Mouse (Mus musculus) thymus, adult 2 months (tissue): ENCODE measurements at regions not wholly inside any gene's neighbourhood (a gene's known extent, or its start where the extent isn't known, plus 50 kb on each side); places are given as distances from the start of the nearest gene placed in this dataset.
"Not testable (repeated sequence)": the region's sequence is repeated elsewhere in the genome, so short reads cannot be mapped to it uniquely, and the experiment has no call there.

Experiments
- DNase-seq: peaks from one replicate; pipeline ENCODE4 v3.0.0; 2021
- H3K27ac ChIP-seq: fragments of 200-500 bp; 2 replicates; pipeline ENCODE4 v1.5.1; 2012; ENCODE audit warnings: low read length, control low read depth; ENCODE audit not compliant: control insufficient read depth, insufficient read depth
- H3K27me3 ChIP-seq: fragments of 200-500 bp; 2 replicates; pipeline ENCODE4 v1.6.1; 2012; ENCODE audit warnings: mild to moderate bottlenecking, low read length, moderate library complexity, mixed read lengths; ENCODE audit not compliant: control insufficient read depth, insufficient read depth
- H3K36me3 ChIP-seq: fragments of 200-500 bp; 2 replicates; pipeline ENCODE4 v1.6.1; 2012; ENCODE audit warnings: mild to moderate bottlenecking, low read length, moderate library complexity; ENCODE audit not compliant: control insufficient read depth, insufficient read depth
- H3K4me1 ChIP-seq: fragments of 200-500 bp; replicated peaks from 2 replicates; pipeline ENCODE4 v1.6.1; 2012; ENCODE audit warnings: low read length; ENCODE audit not compliant: control insufficient read depth, insufficient read depth
- H3K4me3 ChIP-seq: fragments of 200-500 bp; 2 replicates; pipeline ENCODE4 v1.5.1; 2012; ENCODE audit warnings: mild to moderate bottlenecking, low read length, control low read depth, moderate library complexity; ENCODE audit not compliant: control insufficient read depth, insufficient read depth
- CTCF ChIP-seq: fragments of 200-500 bp; IDR thresholded peaks from 2 replicates; pipeline ENCODE4 v1.5.1; 2012; ENCODE audit warnings: mild to moderate bottlenecking, control low read depth, low read length, moderate library complexity, borderline replicate concordance; ENCODE audit not compliant: control insufficient read depth, poor library complexity, insufficient read depth; ENCODE audit errors: extremely low read depth
- POLR2A ChIP-seq: fragments of 200-500 bp; IDR thresholded peaks from 2 replicates; pipeline ENCODE4 v1.6.1; 2012; ENCODE audit warnings: mild to moderate bottlenecking, low read length, control low read depth, moderate library complexity; ENCODE audit not compliant: control insufficient read depth, poor library complexity, insufficient read depth; ENCODE audit errors: extremely low read depth
- WGBS: fragments of 180-500 bp; shearing (Covaris S2); methylation state at CpG from one replicate; pipeline ENCODE4 v1.1.7; 2018; 5-methylcytosine and 5-hydroxymethylcytosine counted together

DNA sequence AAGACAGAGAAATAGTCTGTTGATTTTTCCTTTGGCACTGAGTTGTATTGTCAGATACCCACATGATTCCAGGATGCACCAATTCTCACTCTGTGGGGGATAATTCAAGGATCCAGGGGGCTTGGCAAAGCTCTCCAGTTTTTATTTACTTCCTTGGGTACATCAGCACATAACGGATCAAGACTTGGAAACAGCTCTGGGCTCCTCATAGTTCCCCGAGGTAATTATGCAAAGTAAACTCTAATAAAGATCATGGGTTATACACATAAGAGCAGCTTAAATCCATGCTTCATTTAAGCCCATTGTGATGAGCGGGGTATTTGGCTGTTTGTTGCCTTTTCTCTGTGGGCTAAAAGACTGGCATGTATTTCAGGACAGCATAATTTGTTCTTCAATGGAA, 332.6 kb downstream of the Tdrd3 start:
- Histone ChIP-seq H3K36me3 (no peaks in the 10 kb centered on the region), H3K27ac (no peak overlapping the region), H3K4me1 (no peaks in the 10 kb centered on the region), H3K4me3 (no peak overlapping the region), H3K27me3 (no peaks in the 10 kb centered on the region)
- no peak for DNase-seq
- 91% methylated on average over 3 of the region's 3 CpGs for WGBS
- TF ChIP-seq CTCF (no peak), POLR2A (no peak)

DNA sequence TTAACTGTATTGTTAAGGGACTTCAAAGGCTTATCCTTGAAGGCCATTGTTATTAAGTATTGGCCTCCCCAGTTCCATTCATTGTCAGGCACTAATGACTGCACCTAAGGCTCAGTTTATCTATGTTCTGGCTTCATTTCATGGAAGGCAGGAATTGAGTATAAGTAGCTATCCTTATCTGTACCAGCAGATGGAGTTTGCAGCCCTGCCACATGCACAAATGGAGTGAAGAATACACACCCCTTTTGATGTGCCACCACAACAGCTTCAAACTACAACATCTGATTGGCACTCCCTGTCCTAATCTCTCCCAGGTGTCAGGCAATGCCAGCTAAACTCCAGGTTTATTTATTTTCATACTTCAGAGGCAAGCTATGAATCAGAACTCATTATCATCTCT, 333.3 kb downstream of the Tdrd3 start:
- no peak for DNase-seq
- TF ChIP-seq CTCF, result no peak
- TF ChIP-seq POLR2A, result no peak
- Histone ChIP-seq H3K4me3 (no peak overlapping the region), H3K36me3 (no peaks in the 10 kb centered on the region), H3K4me1 (no peaks in the 10 kb centered on the region), H3K27me3 (no peaks in the 10 kb centered on the region), H3K27ac (no peak overlapping the region)

DNA sequence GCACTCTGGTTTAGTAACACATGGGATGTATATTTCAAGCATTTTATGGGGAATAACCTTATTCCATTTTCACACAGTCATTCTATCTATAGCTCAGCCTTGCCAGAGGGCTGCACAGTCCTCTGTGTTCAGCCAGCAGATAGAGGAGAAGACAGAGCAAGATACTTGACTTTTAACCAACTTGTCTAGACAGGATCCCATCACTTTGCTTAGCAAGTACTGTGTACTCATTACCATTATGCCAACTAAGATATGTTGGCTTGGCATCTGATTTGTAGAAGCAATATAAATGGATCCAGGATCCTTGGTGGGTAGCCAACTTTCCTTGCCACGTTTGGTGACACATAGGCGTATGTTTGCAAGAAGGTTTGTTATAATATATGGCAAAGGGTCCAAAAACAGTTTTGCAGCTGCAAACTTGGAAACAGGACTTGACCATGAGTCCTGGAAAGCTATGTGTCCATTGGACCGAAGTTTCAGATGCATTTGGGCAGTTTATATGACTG, 334.3 kb downstream of the Tdrd3 start:
- Histone ChIP-seq H3K27ac (no peak overlapping the region), H3K4me1 (no peaks in the 10 kb centered on the region), H3K36me3 (no peaks in the 10 kb centered on the region), H3K4me3 (no peak overlapping the region), H3K27me3 (no peaks in the 10 kb centered on the region)
- TF ChIP-seq POLR2A (no peak), CTCF (no peak)
- no peak for DNase-seq
- 84% methylated on average over 3 of the region's 3 CpGs for WGBS

DNA sequence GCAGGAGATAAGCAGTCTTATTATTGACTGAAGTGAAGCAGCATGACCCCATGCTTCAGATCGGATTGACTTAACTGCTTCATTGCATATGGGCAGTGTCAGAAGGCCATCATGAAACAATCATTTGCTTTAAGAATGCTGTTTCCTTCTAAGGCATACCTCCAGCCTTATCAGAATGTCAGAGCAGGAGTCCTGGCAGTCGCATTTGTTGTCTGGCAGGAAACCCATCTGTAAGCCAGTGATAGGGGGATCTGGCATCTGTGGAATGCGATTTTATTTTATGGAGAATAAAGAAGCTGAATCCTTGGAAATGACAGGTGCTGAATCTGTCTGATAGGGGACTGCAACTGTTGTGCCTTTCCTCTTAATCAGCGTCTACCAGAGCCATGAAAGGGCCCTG, 338.3 kb downstream of the Tdrd3 start:
- 36% methylated on average over 4 of the region's 4 CpGs for WGBS
- H3K4me1 ChIP-seq, result no peaks in the 10 kb centered on the region
- no peak overlapping the region for H3K4me3 ChIP-seq
- no peak overlapping the region for H3K27ac ChIP-seq
- H3K27me3 ChIP-seq, result no peaks in the 10 kb centered on the region
- no peaks in the 10 kb centered on the region for H3K36me3 ChIP-seq
- TF ChIP-seq CTCF, result no peak
- no peak for TF ChIP-seq POLR2A
- DNase-seq, result no peak

DNA sequence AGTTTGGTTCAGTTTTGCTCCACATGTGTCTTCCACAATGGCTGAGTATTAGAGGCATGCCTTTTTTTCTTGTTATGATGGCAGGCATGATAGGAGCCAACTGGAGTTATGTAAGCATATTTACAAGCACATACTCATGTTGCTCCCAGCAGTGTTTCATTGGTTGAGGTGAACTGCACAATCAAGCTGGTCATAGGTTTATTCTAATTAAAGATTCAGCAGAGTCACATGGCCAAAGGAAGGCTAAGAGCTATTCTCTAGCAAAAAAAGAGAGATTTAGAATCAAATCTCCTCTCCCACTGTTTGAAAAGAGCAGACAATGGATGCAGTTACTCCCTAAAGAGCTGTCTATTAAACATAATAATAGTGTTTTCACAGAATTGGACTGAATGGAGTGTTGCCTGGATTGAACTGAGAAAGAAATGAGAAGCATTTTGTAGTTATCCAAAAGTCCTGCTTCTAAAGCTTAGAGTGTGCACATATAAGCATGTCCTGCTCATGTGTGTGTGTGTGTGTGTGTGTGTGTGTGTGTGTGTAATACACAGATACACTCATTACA, 359.0 kb downstream of the Tdrd3 start:
- Histone ChIP-seq H3K27ac (no peak overlapping the region), H3K27me3 (no peaks in the 10 kb centered on the region), H3K36me3 (no peaks in the 10 kb centered on the region), H3K4me3 (no peak overlapping the region), H3K4me1 (no peaks in the 10 kb centered on the region)
- TF ChIP-seq POLR2A, result no peak
- TF ChIP-seq CTCF, result no peak
- DNase-seq, result no peak

DNA sequence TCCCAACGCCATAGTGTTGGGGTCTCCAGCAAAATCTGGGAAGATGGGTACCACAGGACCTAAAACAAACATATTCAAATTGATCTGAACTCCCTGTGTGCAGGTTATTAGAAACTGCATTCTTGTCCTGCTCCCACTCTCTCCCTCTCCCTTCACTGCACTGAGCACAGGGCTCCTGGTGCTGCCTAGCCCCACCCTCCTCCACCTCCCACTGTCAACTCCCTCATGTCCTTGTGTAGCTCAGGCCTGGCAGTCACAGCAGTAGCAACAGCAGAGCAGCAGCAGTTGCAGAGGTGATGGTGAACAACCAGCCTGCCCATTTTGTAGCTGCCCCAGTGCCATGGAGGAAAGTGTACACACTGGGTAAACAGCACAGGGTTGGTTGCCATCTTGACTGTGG, 383.4 kb downstream of the Tdrd3 start:
- H3K4me1 ChIP-seq, result no peaks in the 10 kb centered on the region
- H3K27ac ChIP-seq, result no peak overlapping the region
- no peak overlapping the region for H3K4me3 ChIP-seq
- TF ChIP-seq POLR2A (no peak), CTCF (no peak)
- WGBS, result 86% methylated on average over 1 of the region's 1 CpGs
- no peaks in the 10 kb centered on the region for H3K36me3 ChIP-seq
- no peaks in the 10 kb centered on the region for H3K27me3 ChIP-seq
- DNase-seq, result no peak

DNA sequence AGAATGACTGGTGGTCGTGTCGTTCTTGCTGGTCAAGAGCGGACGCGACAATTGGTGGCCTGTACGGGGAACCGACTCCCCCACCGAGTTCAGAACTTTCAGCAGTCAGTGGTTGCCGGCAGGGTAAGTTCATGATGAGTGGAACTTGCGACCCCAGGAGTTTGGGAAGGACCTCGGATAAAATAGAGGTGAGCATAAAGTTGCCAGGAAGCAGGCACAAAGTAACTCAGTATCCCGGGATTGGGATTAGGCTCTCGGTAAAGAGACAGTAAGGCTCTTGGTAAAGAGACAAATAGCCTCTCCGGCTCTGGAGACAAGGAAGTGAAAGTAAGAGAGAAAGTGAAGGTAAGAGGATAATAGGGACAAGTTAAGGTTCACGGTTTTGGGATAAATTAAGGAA, 393.2 kb downstream of the Tdrd3 start:
- DNase-seq, result peak; percentile 3
- H3K27me3 ChIP-seq, H3K4me1 ChIP-seq, H3K27ac ChIP-seq, H3K36me3 ChIP-seq, H3K4me3 ChIP-seq: not testable (repeated sequence)
- WGBS, result 93% methylated on average over 15 of the region's 15 CpGs
